Mouse (Mus musculus) B cell, adult 67 days (primary cell): Measurements from ENCODE around the gene Nfx1. TPM values are rescaled to one million over a fixed set of nuclear protein-coding genes. Genes with fewer than 3 reads are reported as not detected.

Experiments used
- total RNA-seq, 2 experiments: library from RNA; stranded (reverse); gene quantifications; 4 replicates each; pipeline ENCODE4 v1.2.4; 2023

The Nfx1 gene
- 10 to 100 TPM; 92.8 to 95.6 TPM for total RNA-seq

GRCm38 (mm10) chr4:40970842-40971701 lies at the start of gene Nfx1:
Gene Nfx1 (plus strand): TSS chr4:40970906.

GRCm38 (mm10) chr4:40948160-40948708 lies 22.5 kb upstream of the Nfx1 start, which contains the start of the genes Bag1 and Chmp5:
Gene Bag1 (minus strand): TSS chr4:40948294.
Gene Chmp5 (plus strand): TSS chr4:40948407.

DNA sequence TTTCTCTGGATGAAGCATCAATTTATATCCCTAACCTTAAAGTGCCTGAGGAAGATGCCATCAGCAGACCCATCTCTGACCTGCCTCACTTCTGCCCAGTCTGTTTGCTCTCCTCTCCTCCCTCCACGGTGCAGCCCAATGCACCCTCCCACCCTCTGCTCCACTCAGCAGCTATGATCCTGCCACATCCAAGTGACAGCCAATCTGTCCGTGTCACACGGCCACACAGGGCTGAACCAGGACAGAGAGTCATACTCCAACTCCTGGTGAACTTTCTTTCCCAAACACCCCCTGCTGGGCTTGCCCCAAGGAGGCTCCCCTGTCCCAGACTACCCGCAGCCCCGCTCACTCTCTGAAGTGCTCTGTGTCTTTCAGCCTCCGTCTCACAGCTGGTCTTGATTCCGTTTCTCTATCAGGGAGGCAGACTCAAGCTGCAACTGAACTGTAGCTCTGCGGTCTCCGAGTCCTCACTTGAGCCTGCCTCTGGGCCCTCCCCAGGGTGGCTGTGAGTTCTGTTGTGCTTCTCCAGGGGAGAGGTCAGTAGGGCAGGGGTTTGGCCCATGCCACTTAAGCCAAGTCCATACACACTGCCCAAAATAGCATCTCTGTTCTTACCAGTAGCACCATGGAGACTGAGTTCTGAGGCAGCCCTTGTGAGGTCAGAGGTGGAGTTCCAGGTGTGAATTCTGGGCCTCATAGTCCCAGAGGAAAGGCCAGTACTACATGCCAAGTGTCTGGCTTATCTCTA lies 77.0 kb downstream of the Nfx1 start, which contains the start of gene Aqp7:
Gene Aqp7 (minus strand): TSS at position 616 of the 748 bp plus-strand sequence.

Other genes with a start within 250 kb of the Nfx1 start
- gene Dnaja1, start 248.8 kb upstream of the Nfx1 start, total RNA-seq: 100 to 1,000 TPM; 218 to 520 TPM
- gene Smu1, start 213.0 kb upstream of the Nfx1 start, total RNA-seq: 10 to 100 TPM; 85.5 to 87.1 TPM
- 10 to 100 TPM; 41.7 to 42.9 TPM for gene B4galt1, start 116.9 kb upstream of the Nfx1 start, total RNA-seq
- not detected for gene Spink4, start 50.9 kb upstream of the Nfx1 start, total RNA-seq
- 10 to 100 TPM; 66.9 to 69.8 TPM for gene Bag1, start 22.6 kb upstream of the Nfx1 start, total RNA-seq
- 10 to 100 TPM; 39.9 to 43.6 TPM for gene Chmp5, start 22.5 kb upstream of the Nfx1 start, total RNA-seq
- not detected for gene Aqp7, start 77.2 kb downstream of the Nfx1 start, total RNA-seq
- 1 to 10 TPM in 1 of 2 experiments, under 1 TPM in 1; 0.41 to 2.9 TPM for gene Aqp3, start 127.3 kb downstream of the Nfx1 start, total RNA-seq
- 10 to 100 TPM; 63.9 to 68.5 TPM for gene Nol6, start 153.5 kb downstream of the Nfx1 start, total RNA-seq
- gene Ube2r2, start 164.8 kb downstream of the Nfx1 start, total RNA-seq: 10 to 100 TPM; 86.9 to 89.8 TPM